7 mouse cellular contexts compared by ENCODE assay signal in the genomic region with DNA sequence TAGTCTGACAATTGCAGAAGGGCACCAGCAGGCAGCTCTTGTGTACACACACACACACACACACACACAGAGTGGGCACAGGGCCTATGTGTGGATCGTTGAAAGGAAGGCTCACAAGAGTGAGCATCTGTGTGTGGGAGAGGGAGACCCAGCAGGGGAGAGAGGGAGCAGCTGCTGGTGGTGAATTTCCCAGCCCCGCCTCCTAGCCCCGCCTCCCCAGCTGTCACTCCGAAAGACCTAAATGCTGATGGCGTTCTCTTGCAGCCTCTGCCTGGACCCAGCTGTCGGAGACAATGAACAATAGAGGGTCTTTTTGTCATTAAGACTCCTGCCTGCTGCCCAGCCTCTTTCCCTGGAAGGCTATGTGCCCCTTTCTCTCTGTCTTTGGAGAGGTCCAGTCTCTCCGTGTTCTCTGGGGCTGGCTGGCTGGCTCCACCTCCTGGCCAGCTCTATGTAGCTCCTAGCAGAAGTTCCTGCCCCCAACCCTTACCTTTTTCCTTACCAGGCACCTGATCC. TPM values are rescaled to one million over a fixed set of nuclear protein-coding genes. Genes with fewer than 3 reads are reported as not detected.
DNase-seq lines count a peak whose midpoint lies in the region; ATAC-seq and TF ChIP-seq lines count a peak whose summit lies in the region.

No protein-coding gene starts in this region.

- H3K4me1 ChIP-seq in cerebellum, adult 2 months (ENCODE audit: control insufficient read depth, insufficient read depth, low read length): peaks cover 46% of the 10 kb centered on the region
- peaks cover 56% of the 10 kb centered on the region for H3K4me1 ChIP-seq in hindbrain, embryonic 15.5 days (replicated peaks)

- peak; percentile 81 for DNase-seq in ZHBTc4 (ENCODE audit: low read depth, low spot score)
- DNase-seq in cerebellum, adult 2 months: peak; percentile 92 to 94
- DNase-seq in forelimb bud, embryonic 11.5 days (ENCODE audit: low read depth, low spot score): peak; percentile 43
- peak; percentile 91 to 93 for DNase-seq in left cerebral cortex, adult 18-20 months (ENCODE audit: low spot score in 2 of 2)
- peak; percentile 54 to 66 for DNase-seq in lung, postnatal 4 days
- DNase-seq in right cerebral cortex, postnatal 14 days: peak; percentile 93

- no peaks in the 10 kb centered on the region for H3K36me3 ChIP-seq in hindbrain, embryonic 15.5 days

- peak overlapping the region; percentile 30 for H3K9ac ChIP-seq in hindbrain, embryonic 15.5 days

- ATAC-seq in hindbrain, embryonic 15.5 days (ENCODE audit: low FRiP score, low read depth): peak; percentile 82

- no peaks in the 10 kb centered on the region for H3K9me3 ChIP-seq in hindbrain, embryonic 15.5 days

- peak overlapping the region; percentile 77 for H3K27ac ChIP-seq in cerebellum, adult 2 months (ENCODE audit: insufficient read depth, low read length)
- peak overlapping the region; percentile 92 for H3K27ac ChIP-seq in hindbrain, embryonic 15.5 days (replicated peaks)

- H3K4me2 ChIP-seq in hindbrain, embryonic 15.5 days: peak overlapping the region; percentile 70

- peak overlapping the region; percentile 23 for H3K4me3 ChIP-seq in cerebellum, adult 2 months (replicated peaks; ENCODE audit: insufficient read depth, low read depth, low read length)
- H3K4me3 ChIP-seq in hindbrain, embryonic 15.5 days: peak overlapping the region; percentile 35

- WGBS in cerebellum, adult 2 months: 0% methylated on average over 7 of the region's 7 CpGs
- WGBS in hindbrain, embryonic 15.5 days: 0% methylated on average over 6 of the region's 7 CpGs

- H3K27me3 ChIP-seq in cerebellum, adult 2 months (ENCODE audit: control insufficient read depth, insufficient read depth, low read length): no peaks in the 10 kb centered on the region
- H3K27me3 ChIP-seq in hindbrain, embryonic 15.5 days: no peaks in the 10 kb centered on the region

- TF ChIP-seq CTCF in cerebellum, adult 2 months (IDR thresholded peaks at IDR 0.05; ENCODE audit: borderline replicate concordance, insufficient read depth, low read depth, low read length): peak; percentile 29; the same call in 1 of the 2 replicates

- TF ChIP-seq POLR2A in cerebellum, adult 2 months (IDR thresholded peaks at IDR 0.05; ENCODE audit: borderline replicate concordance, insufficient read depth, low read length): 0 out of 2 replicates have a peak, but pooled peaks have one; percentile 34

RNA-seq across cellular contexts. Expression of a gene that starts 0.5 kb away (rescaled TPM):
- 78.3 and 81.3 TPM in 2 replicates for polyA plus RNA-seq in cerebellum, adult 2 months (2012; rRNA removed)
- polyA plus RNA-seq in hindbrain, embryonic 15.5 days (2015; fragmentation: Nextera tagmentation; extraction: Ambion mirVana): 26.0 and 26.4 TPM in 2 replicates
- total RNA-seq in left cerebral cortex, adult 18-20 months (2021): 10 to 100 TPM; 26.3 to 31.6 TPM

RNA-seq across cellular contexts. Expression of a gene that starts 3.4 kb away (rescaled TPM):
- polyA plus RNA-seq in cerebellum, adult 2 months (2012; rRNA removed): 0.29 and 0.64 TPM in 2 replicates
- polyA plus RNA-seq in hindbrain, embryonic 15.5 days (2015; fragmentation: Nextera tagmentation; extraction: Ambion mirVana): not detected in 2 replicates
- not detected for total RNA-seq in left cerebral cortex, adult 18-20 months (2021)

RNA-seq across cellular contexts. Expression of a gene that starts 30.1 kb away (rescaled TPM):
- 4.9 and 5.1 TPM in 2 replicates for polyA plus RNA-seq in cerebellum, adult 2 months (2012; rRNA removed)
- polyA plus RNA-seq in hindbrain, embryonic 15.5 days (2015; fragmentation: Nextera tagmentation; extraction: Ambion mirVana): 0.51 and 0.93 TPM in 2 replicates
- total RNA-seq in left cerebral cortex, adult 18-20 months (2021): 1 to 10 TPM; 1.7 to 2.6 TPM

RNA-seq across cellular contexts. Expression of a gene that starts 55.7 kb away (rescaled TPM):
- 62.9 and 71.8 TPM in 2 replicates for polyA plus RNA-seq in cerebellum, adult 2 months (2012; rRNA removed)
- polyA plus RNA-seq in hindbrain, embryonic 15.5 days (2015; fragmentation: Nextera tagmentation; extraction: Ambion mirVana): 8.5 and 11.6 TPM in 2 replicates
- 1 to 10 TPM; 4.3 to 6.5 TPM for total RNA-seq in left cerebral cortex, adult 18-20 months (2021)

Comparison
In these comparisons a context has a peak if more than half of its experiments do, and no peak if none do; other contexts are left out.
1. Peak in every context shown above with its lines: DNase-seq, ATAC-seq, H3K4me3 ChIP-seq and H3K27ac ChIP-seq.
2. DNase-seq: peak in every context shown above with its lines; median percentile 93 in cerebellum, adult 2 months; 93 in right cerebral cortex, postnatal 14 days; 92 in left cerebral cortex, adult 18-20 months; 81 in ZHBTc4; 60 in lung, postnatal 4 days; 43 in forelimb bud, embryonic 11.5 days.